Mouse (Mus musculus): ENCODE data around the gene Olfm4.

- TF ChIP-seq CTCF (IDR thresholded peaks at IDR 0.05; ENCODE audit: insufficient read depth, low read depth, low read length), result no peak
- no peak for TF ChIP-seq POLR2A (IDR thresholded peaks at IDR 0.05; ENCODE audit: insufficient read depth, low read depth, low read length)
Measured at GRCm38 (mm10) chr14:80026078-80026477, 42.2 kb downstream of the Olfm4 start.

Measured in olfactory bulb, adult 2 months (tissue).